Mouse (Mus musculus): ENCODE measurements around the gene Adcy5. TPM values are rescaled to one million over a fixed set of nuclear protein-coding genes. Genes with fewer than 3 reads are reported as not detected.

Adcy5 gene
- 3.0 TPM in 2 replicates for polyA plus RNA-seq (2015; fragmentation: Nextera tagmentation; extraction: Ambion mirVana)

DNA sequence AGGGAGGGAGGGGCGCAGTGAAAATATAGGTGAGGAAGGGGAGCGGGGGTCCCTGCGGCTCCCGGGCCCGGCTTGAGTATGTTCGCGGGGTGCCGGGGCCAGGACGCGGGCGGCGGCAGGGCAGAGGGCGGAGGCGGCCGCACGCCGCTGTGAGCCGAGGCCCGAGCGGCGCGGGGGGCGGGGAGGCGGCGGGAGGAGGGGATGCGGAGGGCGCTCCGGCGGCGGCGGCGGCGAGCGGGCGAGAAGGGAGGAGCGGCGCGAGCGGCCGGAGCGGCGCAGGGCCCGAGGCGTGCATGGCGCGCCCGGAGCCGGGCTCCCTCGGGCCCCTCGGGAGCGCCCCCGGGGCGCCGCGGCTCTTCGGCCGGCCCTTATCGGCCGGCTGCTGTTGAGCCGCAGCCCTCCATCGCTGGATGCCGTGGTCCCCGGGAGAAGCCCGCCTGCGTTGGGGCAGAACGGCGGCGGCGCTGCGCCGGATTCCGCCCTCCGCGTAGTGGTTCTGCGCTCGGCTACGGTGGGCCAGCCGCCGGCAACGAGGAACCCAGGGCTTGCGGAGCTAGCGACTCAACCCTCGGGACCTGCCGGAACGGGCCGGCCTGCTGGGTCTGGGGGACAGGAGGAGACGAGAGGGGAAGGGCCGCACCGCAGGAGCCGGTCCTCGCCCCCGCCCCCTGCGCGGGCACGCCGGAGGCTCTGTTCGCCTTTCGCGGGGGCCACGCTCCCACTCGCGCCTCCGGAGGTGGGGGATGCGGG is at the start of gene Adcy5:
Adcy5 (plus strand) TSS at position 237 of the 750 bp plus-strand sequence.
- H3K27me3 ChIP-seq (ENCODE audit: control insufficient read depth, insufficient read depth, low read length): peaks cover 56% of the 10 kb centered on the region
- H3K36me3 ChIP-seq (ENCODE audit: control insufficient read depth, insufficient read depth, low read length): no peaks in the 10 kb centered on the region
- no peaks in the 10 kb centered on the region for H3K9me3 ChIP-seq (replicated peaks; ENCODE audit: control insufficient read depth, low read length)
- H3K4me2 ChIP-seq (ENCODE audit: low read depth, low read length): peak within 1 kb of the TSS; percentile 96
- peak within 1 kb of the TSS; percentile 76 for H3K27ac ChIP-seq (ENCODE audit: low read length)
- peak within 1 kb of the TSS; percentile 83 for H3K9ac ChIP-seq (ENCODE audit: low read length)
- peaks cover 7% of the 10 kb centered on the region; the same call in 1 of the 2 replicates for H3K4me1 ChIP-seq (ENCODE audit: control insufficient read depth, insufficient read depth, low read length)
- WGBS: 0% methylated on average over 70 of the region's 104 CpGs
- ATAC-seq (ENCODE audit: insufficient read depth, low FRiP score): peak; percentile 39
- H3K4me3 ChIP-seq (replicated peaks; ENCODE audit: low read length): peak within 1 kb of the TSS; percentile 69

DNA sequence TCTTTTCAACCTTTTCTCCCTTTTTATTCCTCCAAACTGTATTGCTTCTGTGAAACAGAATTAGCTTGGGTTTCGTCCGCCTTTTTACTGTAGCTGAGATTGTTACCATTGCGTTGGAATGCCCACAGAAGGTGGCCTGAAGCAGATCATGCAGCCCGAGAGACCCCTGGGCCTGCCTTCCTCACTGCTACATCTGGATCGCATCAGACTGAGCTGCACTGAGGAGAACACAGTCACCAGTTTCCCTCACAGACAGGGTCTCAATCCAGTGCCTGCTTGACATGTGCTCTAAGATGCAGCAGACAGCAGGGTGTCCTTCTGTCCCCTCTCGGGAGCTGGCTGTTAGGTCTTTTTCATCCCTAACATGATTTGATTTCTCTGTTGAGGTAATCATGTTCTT is 46.7 kb upstream of the Adcy5 start:
- Histone ChIP-seq H3K4me1 (ENCODE audit: control insufficient read depth, insufficient read depth, low read length) (peaks cover 9% of the 10 kb centered on the region; the same call in 1 of the 2 replicates), H3K9ac (ENCODE audit: low read length) (no peak overlapping the region), H3K9me3 (replicated peaks; ENCODE audit: control insufficient read depth, low read length) (no peaks in the 10 kb centered on the region), H3K4me2 (ENCODE audit: low read depth, low read length) (no peak overlapping the region), H3K27ac (ENCODE audit: low read length) (no peak overlapping the region), H3K27me3 (ENCODE audit: control insufficient read depth, insufficient read depth, low read length) (no peaks in the 10 kb centered on the region), H3K4me3 (replicated peaks; ENCODE audit: low read length) (no peak overlapping the region), H3K36me3 (ENCODE audit: control insufficient read depth, insufficient read depth, low read length) (peaks cover 5% of the 10 kb centered on the region; the same call in 1 of the 2 replicates)
- WGBS: 79% methylated on average over 6 of the region's 6 CpGs
- ATAC-seq (ENCODE audit: insufficient read depth, low FRiP score): no peak

DNA sequence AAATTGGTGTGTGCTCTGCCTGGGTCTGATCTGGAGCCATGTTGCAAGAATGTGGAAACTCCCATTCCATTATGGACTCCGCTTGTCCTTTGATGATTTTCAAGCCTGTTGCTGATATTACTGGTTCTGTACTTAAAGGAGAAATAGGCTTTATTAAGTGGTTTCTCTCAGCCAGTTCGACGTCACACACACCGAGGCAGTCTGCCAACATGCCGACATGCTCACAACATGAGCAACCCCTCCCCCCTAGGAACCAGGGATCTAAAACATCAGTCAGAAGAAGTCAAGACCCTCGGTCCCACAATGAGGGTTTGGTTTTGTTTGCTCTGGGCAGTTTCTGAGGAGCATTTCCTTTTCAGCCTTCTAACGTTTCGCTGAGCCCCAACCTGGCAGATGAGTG is 45.5 kb upstream of the Adcy5 start:
- Histone ChIP-seq H3K27ac (ENCODE audit: low read length) (peak overlapping the region; percentile 79; the same call in 1 of the 2 replicates), H3K9ac (ENCODE audit: low read length) (no peak overlapping the region), H3K36me3 (ENCODE audit: control insufficient read depth, insufficient read depth, low read length) (peaks cover 4% of the 10 kb centered on the region; the same call in 1 of the 2 replicates), H3K9me3 (replicated peaks; ENCODE audit: control insufficient read depth, low read length) (no peaks in the 10 kb centered on the region), H3K4me3 (replicated peaks; ENCODE audit: low read length) (no peak overlapping the region), H3K27me3 (ENCODE audit: control insufficient read depth, insufficient read depth, low read length) (no peaks in the 10 kb centered on the region), H3K4me1 (ENCODE audit: control insufficient read depth, insufficient read depth, low read length) (peaks cover 9% of the 10 kb centered on the region; the same call in 1 of the 2 replicates), H3K4me2 (ENCODE audit: low read depth, low read length) (no peak overlapping the region)
- 43% methylated on average over 8 of the region's 8 CpGs for WGBS
- no peak for ATAC-seq (ENCODE audit: insufficient read depth, low FRiP score)

DNA sequence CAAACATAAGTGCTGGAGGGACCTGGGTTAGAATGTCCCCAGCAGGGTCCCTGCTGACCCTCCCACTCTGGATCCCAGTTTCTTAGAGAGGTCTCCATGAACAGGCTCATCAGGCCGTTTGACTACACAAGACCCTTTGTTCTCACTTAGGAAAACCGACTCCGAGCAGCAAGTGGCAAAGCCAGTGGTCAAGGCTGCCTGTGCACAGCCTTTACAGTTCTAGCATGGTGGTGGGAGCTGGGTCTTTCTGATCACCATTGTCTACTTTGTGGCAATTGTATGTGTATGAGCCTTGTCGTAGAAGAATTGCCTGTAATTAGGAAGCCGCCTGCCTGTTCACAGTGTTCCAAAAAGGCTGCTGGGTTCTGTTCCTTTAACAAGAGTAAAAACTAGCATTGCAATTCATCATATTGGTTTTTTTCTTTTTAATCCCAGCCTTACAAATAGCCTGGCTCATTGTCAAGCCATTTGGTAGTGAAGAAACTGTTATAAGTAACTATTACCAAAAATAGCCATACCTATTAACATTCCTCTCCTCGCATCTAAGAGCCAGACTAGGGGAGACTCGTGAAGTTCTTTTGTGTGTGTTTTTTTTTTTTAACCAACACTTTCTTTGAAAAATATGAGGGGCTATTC is 44.9 kb upstream of the Adcy5 start:
- H3K4me3 ChIP-seq (replicated peaks; ENCODE audit: low read length): no peak overlapping the region
- H3K27me3 ChIP-seq (ENCODE audit: control insufficient read depth, insufficient read depth, low read length): no peaks in the 10 kb centered on the region
- H3K27ac ChIP-seq (ENCODE audit: low read length): peak overlapping the region; percentile 79
- H3K4me1 ChIP-seq (ENCODE audit: control insufficient read depth, insufficient read depth, low read length): peaks cover 9% of the 10 kb centered on the region; the same call in 1 of the 2 replicates
- no peaks in the 10 kb centered on the region for H3K9me3 ChIP-seq (replicated peaks; ENCODE audit: control insufficient read depth, low read length)
- no peaks in the 10 kb centered on the region for H3K36me3 ChIP-seq (ENCODE audit: control insufficient read depth, insufficient read depth, low read length)
- no peak overlapping the region for H3K9ac ChIP-seq (ENCODE audit: low read length)
- H3K4me2 ChIP-seq (ENCODE audit: low read depth, low read length): no peak overlapping the region
- 36% methylated on average over 7 of the region's 7 CpGs for WGBS
- ATAC-seq (ENCODE audit: insufficient read depth, low FRiP score): no peak

DNA sequence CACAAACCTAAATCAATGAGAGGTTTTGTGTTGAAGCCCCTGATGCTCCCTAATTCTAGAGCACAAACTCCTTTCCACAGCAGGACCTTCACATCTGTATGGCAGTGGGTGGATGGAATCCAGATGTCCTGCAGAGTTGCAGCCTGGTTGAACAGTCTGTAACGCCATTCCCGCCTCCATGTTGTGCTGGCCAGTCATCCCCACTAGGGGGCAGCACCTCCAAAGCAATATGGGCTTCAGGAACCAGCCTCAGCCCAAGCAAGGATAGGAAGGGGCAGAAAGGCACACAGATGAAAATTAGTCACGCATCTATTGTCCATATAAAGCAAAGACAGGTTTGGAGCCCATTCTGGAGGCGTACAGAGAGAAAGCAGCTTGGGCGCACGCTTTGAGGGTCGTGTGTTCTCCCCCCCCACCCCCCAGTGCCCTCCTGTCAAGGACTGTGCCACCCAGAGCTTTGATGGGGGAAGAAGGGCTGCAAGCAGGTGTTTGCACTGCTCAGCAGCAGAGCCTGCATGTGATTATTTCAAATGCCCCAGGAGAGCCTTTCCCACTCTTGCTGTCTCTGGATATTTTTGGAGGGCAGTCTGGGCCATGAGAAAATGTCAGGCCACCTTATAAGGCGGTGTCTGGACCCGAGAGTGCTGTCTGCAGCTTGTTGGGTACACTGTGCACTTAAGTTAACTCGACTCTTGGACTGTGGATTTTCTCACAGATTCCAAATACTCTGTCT is 44.1 kb upstream of the Adcy5 start:
- H3K27me3 ChIP-seq (ENCODE audit: control insufficient read depth, insufficient read depth, low read length): no peaks in the 10 kb centered on the region
- 27% methylated on average over 10 of the region's 10 CpGs for WGBS

DNA sequence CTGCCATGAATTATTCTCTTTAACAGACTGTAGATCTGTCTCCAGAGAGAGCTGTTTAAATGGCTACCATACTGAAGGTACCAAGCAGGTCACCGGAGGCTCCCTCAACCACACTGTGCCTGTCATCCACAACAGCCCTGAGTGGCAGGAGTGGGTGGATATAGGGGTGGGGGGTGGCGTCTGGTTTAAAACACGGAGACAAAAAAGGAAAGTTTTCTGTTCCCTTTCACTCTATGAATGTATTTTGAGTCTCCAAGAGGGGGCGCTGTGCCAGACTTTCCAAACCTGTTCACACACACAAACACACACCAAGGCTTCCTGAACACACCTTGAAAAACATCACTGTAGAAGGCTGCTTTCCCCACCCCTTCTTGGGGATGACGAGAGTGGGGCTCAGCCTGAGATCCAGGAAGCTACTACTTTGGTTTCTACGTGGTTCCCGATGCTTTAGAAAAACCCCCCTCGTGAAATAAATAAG is 43.5 kb upstream of the Adcy5 start:
- no peak overlapping the region for H3K9ac ChIP-seq (ENCODE audit: low read length)
- no peaks in the 10 kb centered on the region for H3K9me3 ChIP-seq (replicated peaks; ENCODE audit: control insufficient read depth, low read length)
- no peak overlapping the region for H3K4me2 ChIP-seq (ENCODE audit: low read depth, low read length)
- H3K4me1 ChIP-seq (ENCODE audit: control insufficient read depth, insufficient read depth, low read length): peaks cover 9% of the 10 kb centered on the region; the same call in 1 of the 2 replicates
- H3K27me3 ChIP-seq (ENCODE audit: control insufficient read depth, insufficient read depth, low read length): no peaks in the 10 kb centered on the region
- no peak overlapping the region for H3K4me3 ChIP-seq (replicated peaks; ENCODE audit: low read length)
- H3K36me3 ChIP-seq (ENCODE audit: control insufficient read depth, insufficient read depth, low read length): no peaks in the 10 kb centered on the region
- peak overlapping the region; percentile 83 for H3K27ac ChIP-seq (ENCODE audit: low read length)
- ATAC-seq (ENCODE audit: insufficient read depth, low FRiP score): no peak; the same call in 1 of the 2 replicates
- WGBS: 60% methylated on average over 8 of the region's 8 CpGs

More for the DNA sequence above, 44.1 kb upstream of the Adcy5 start:
- Histone ChIP-seq H3K4me1 (ENCODE audit: control insufficient read depth, insufficient read depth, low read length) (peaks cover 9% of the 10 kb centered on the region; the same call in 1 of the 2 replicates), H3K4me3 (replicated peaks; ENCODE audit: low read length) (no peak overlapping the region), H3K36me3 (ENCODE audit: control insufficient read depth, insufficient read depth, low read length) (no peaks in the 10 kb centered on the region), H3K4me2 (ENCODE audit: low read depth, low read length) (no peak overlapping the region), H3K27ac (ENCODE audit: low read length) (peak overlapping the region; percentile 83), H3K9ac (ENCODE audit: low read length) (no peak overlapping the region), H3K9me3 (replicated peaks; ENCODE audit: control insufficient read depth, low read length) (no peaks in the 10 kb centered on the region)
- peak; percentile 80 for ATAC-seq (ENCODE audit: insufficient read depth, low FRiP score)

DNA sequence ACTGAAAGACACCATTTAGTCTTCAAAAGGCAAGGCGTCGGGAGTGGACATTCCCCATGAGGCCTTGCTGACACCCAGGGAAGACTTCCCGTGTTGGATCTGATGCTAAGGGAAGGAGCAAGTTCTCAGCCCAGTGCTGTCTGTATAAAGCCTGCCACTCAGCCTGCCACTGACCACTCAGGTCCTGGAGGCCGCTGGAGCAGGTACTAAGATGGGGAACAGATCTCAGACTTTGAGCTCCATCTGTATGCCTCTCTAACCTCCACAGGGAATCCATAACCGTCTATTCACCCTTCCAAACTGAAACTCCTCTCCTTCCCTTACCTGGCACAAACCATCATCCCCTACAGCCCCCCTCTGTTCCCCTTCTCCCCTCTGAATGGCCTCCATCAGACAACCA is 41.2 kb upstream of the Adcy5 start:
- H3K4me3 ChIP-seq (replicated peaks; ENCODE audit: low read length): no peak overlapping the region
- H3K27me3 ChIP-seq (ENCODE audit: control insufficient read depth, insufficient read depth, low read length): no peaks in the 10 kb centered on the region
- no peak overlapping the region for H3K4me2 ChIP-seq (ENCODE audit: low read depth, low read length)
- no peaks in the 10 kb centered on the region for H3K36me3 ChIP-seq (ENCODE audit: control insufficient read depth, insufficient read depth, low read length)
- no peaks in the 10 kb centered on the region for H3K9me3 ChIP-seq (replicated peaks; ENCODE audit: control insufficient read depth, low read length)
- WGBS: 90% methylated on average over 5 of the region's 5 CpGs
- H3K27ac ChIP-seq (ENCODE audit: low read length): no peak overlapping the region
- H3K9ac ChIP-seq (ENCODE audit: low read length): no peak overlapping the region
- ATAC-seq (ENCODE audit: insufficient read depth, low FRiP score): no peak
- peaks cover 9% of the 10 kb centered on the region; the same call in 1 of the 2 replicates for H3K4me1 ChIP-seq (ENCODE audit: control insufficient read depth, insufficient read depth, low read length)

DNA sequence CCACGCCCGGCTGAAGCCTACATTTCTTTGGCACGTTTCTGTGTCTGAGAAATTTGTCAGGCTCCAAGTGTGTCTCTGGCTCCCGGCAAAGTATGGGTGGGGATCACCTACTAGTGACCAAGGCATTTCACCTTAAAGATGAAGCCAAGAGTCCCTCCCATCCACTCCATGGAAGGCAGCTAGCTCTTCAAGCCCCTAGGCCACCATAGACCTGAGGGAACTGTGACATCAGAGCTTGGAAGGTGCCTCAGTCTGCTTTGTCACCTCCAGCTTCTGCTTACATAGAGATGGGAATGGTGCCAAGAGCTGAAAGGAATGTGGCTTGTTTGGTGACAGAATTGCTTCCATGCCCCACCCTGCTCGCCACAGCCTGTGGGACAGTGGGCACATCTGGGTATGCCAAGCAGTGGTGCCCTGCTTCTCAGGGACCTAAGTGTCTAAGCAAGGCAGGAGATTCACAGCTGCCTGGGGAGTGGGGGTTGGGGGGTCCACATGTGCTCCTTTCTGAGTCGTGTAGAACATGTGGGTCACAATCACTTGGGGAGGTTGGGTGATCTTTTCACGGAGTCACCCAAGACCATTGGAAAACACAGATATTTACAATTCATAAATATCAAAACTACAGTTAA is 38.2 kb upstream of the Adcy5 start:
- peak; percentile 55; the same call in 1 of the 2 replicates for ATAC-seq (ENCODE audit: insufficient read depth, low FRiP score)
- Histone ChIP-seq H3K4me1 (ENCODE audit: control insufficient read depth, insufficient read depth, low read length) (no peaks in the 10 kb centered on the region; the same call in 1 of the 2 replicates), H3K27ac (ENCODE audit: low read length) (no peak overlapping the region), H3K9me3 (replicated peaks; ENCODE audit: control insufficient read depth, low read length) (no peaks in the 10 kb centered on the region), H3K27me3 (ENCODE audit: control insufficient read depth, insufficient read depth, low read length) (no peaks in the 10 kb centered on the region), H3K36me3 (ENCODE audit: control insufficient read depth, insufficient read depth, low read length) (no peaks in the 10 kb centered on the region), H3K4me2 (ENCODE audit: low read depth, low read length) (no peak overlapping the region), H3K9ac (ENCODE audit: low read length) (no peak overlapping the region), H3K4me3 (replicated peaks; ENCODE audit: low read length) (no peak overlapping the region)
- 71% methylated on average over 7 of the region's 7 CpGs for WGBS
